Mouse (Mus musculus) heart, embryonic 12.5 days (tissue): ENCODE data around the gene Nckap1. TPM values are rescaled to one million over a fixed set of nuclear protein-coding genes. Genes with fewer than 3 reads are reported as not detected.
A peak's percentile ranks its signal among the peaks of the same experiment; 100 is the strongest.
"Not testable (repeated sequence)": the region's sequence is repeated elsewhere in the genome, so short reads cannot be mapped to it uniquely, and the experiment has no call there.

ENCODE experiments used
- ATAC-seq: fragments of 200-750 bp; cut with Nextera tagmentation; 2 replicates; pipeline ENCODE4 v1.8.0; 2017; ENCODE audit warnings: moderate TSS enrichment, moderate library complexity; ENCODE audit not compliant: insufficient number of reproducible peaks, low FRiP score
- H3K27ac ChIP-seq: fragments of 300-500 bp; sonication (generic); 2 replicates; pipeline ENCODE4 v1.5.1; 2016; ENCODE audit warnings: mild to moderate bottlenecking, moderate library complexity; ENCODE audit not compliant: poor library complexity, severe bottlenecking
- H3K27me3 ChIP-seq: fragments of 300-500 bp; sonication (generic); replicated peaks from 2 replicates; pipeline ENCODE4 v1.6.1; 2016; ENCODE audit warnings: mild to moderate bottlenecking, moderate library complexity
- H3K36me3 ChIP-seq: fragments of 300-500 bp; sonication (generic); 2 replicates; pipeline ENCODE4 v1.6.1; 2016; ENCODE audit warnings: mild to moderate bottlenecking, moderate library complexity
- H3K4me1 ChIP-seq: fragments of 300-500 bp; sonication (generic); replicated peaks from 2 replicates; pipeline ENCODE4 v1.6.1; 2016; ENCODE audit warnings: mild to moderate bottlenecking
- H3K4me2 ChIP-seq: fragments of 300-500 bp; sonication (generic); 2 replicates; pipeline ENCODE4 v1.6.1; 2016; ENCODE audit warnings: mild to moderate bottlenecking, moderate library complexity
- H3K4me3 ChIP-seq: fragments of 300-500 bp; sonication (generic); 2 replicates; pipeline ENCODE4 v1.5.1; 2016; ENCODE audit warnings: mild to moderate bottlenecking
- H3K9ac ChIP-seq: fragments of 300-500 bp; sonication (generic); 2 replicates; pipeline ENCODE4 v1.6.1; 2016; ENCODE audit warnings: mild to moderate bottlenecking, moderate library complexity
- H3K9me3 ChIP-seq: fragments of 300-500 bp; sonication (generic); replicated peaks from 2 replicates; pipeline ENCODE4 v1.6.1; 2016; ENCODE audit warnings: mild to moderate bottlenecking, moderate library complexity
- WGBS: fragments of 180-500 bp; shearing (Covaris S2); methylation state at CpG from one replicate; pipeline ENCODE4 v1.1.7; 2016; 5-methylcytosine and 5-hydroxymethylcytosine counted together
- polyA plus RNA-seq: library from polyadenylated mRNA; unstranded; fragments of >200 nt; fragmentation: Nextera tagmentation; extraction: Ambion mirVana; gene quantifications from 2 replicates; pipeline ENCODE4 v1.2.1, GENCODE M21; 2016

Gene Nckap1
- polyA plus RNA-seq, 1 experiment from 2014 or later: 82.7 TPM

GRCm38 (mm10) chr2:80559655-80560054 is 21.5 kb downstream of the Nckap1 start:
- H3K4me3 ChIP-seq: no peak overlapping the region
- peaks cover 9% of the 10 kb centered on the region for H3K4me1 ChIP-seq
- no peak overlapping the region for H3K4me2 ChIP-seq
- no peak for ATAC-seq
- H3K27me3 ChIP-seq: no peaks in the 10 kb centered on the region
- no peak overlapping the region for H3K9ac ChIP-seq
- H3K36me3 ChIP-seq: peaks cover 11% of the 10 kb centered on the region
- 80% methylated on average over 5 of the region's 5 CpGs for WGBS
- no peaks in the 10 kb centered on the region for H3K9me3 ChIP-seq
- H3K27ac ChIP-seq: no peak overlapping the region

GRCm38 (mm10) chr2:80554442-80554841 is 26.7 kb downstream of the Nckap1 start:
- 83% methylated on average over 4 of the region's 4 CpGs for WGBS
- H3K9ac ChIP-seq: no peak overlapping the region
- no peaks in the 10 kb centered on the region for H3K9me3 ChIP-seq
- no peaks in the 10 kb centered on the region for H3K4me1 ChIP-seq
- H3K36me3 ChIP-seq: peaks cover 42% of the 10 kb centered on the region
- H3K27ac ChIP-seq: no peak overlapping the region
- ATAC-seq: no peak
- no peak overlapping the region for H3K4me2 ChIP-seq
- no peaks in the 10 kb centered on the region for H3K27me3 ChIP-seq
- no peak overlapping the region for H3K4me3 ChIP-seq

GRCm38 (mm10) chr2:80549704-80550103 is 31.5 kb downstream of the Nckap1 start:
- H3K4me3 ChIP-seq: no peak overlapping the region
- H3K27me3 ChIP-seq: no peaks in the 10 kb centered on the region
- ATAC-seq: no peak
- WGBS: 92% methylated on average over 4 of the region's 4 CpGs
- H3K9ac ChIP-seq: no peak overlapping the region
- no peaks in the 10 kb centered on the region for H3K4me1 ChIP-seq
- H3K36me3 ChIP-seq: peaks cover 58% of the 10 kb centered on the region
- H3K9me3 ChIP-seq: no peaks in the 10 kb centered on the region
- no peak overlapping the region for H3K4me2 ChIP-seq
- H3K27ac ChIP-seq: no peak overlapping the region

- Histone ChIP-seq H3K4me2 (no peak overlapping the region), H3K9me3 (no peaks in the 10 kb centered on the region), H3K4me3 (no peak overlapping the region), H3K36me3 (peaks cover 68% of the 10 kb centered on the region), H3K4me1 (no peaks in the 10 kb centered on the region), H3K27ac (no peak overlapping the region), H3K27me3 (no peaks in the 10 kb centered on the region), H3K9ac (no peak overlapping the region)
- 93% methylated on average over 1 of the region's 1 CpGs for WGBS
- ATAC-seq: no peak
Measured at GRCm38 (mm10) chr2:80547901-80548300, 33.3 kb downstream of the Nckap1 start.

GRCm38 (mm10) chr2:80542801-80543200 is 38.4 kb downstream of the Nckap1 start:
- H3K4me3 ChIP-seq: no peak overlapping the region
- H3K9ac ChIP-seq: no peak overlapping the region
- 82% methylated on average over 5 of the region's 5 CpGs for WGBS
- no peaks in the 10 kb centered on the region for H3K9me3 ChIP-seq
- ATAC-seq: no peak
- H3K27me3 ChIP-seq: no peaks in the 10 kb centered on the region
- H3K4me2 ChIP-seq: no peak overlapping the region
- H3K27ac ChIP-seq: no peak overlapping the region
- peaks cover 63% of the 10 kb centered on the region for H3K36me3 ChIP-seq
- no peaks in the 10 kb centered on the region for H3K4me1 ChIP-seq

GRCm38 (mm10) chr2:80537156-80537555 is 44.0 kb downstream of the Nckap1 start:
- ATAC-seq: no peak
- 61% methylated on average over 3 of the region's 3 CpGs for WGBS

GRCm38 (mm10) chr2:80536608-80537007 is 44.6 kb downstream of the Nckap1 start:
- Histone ChIP-seq H3K36me3 (peaks cover 55% of the 10 kb centered on the region), H3K4me2 (no peak overlapping the region), H3K4me3 (no peak overlapping the region), H3K27me3 (no peaks in the 10 kb centered on the region), H3K4me1 (no peaks in the 10 kb centered on the region), H3K27ac (no peak overlapping the region), H3K9ac (no peak overlapping the region), H3K9me3 (no peaks in the 10 kb centered on the region)
- WGBS: 86% methylated on average over 2 of the region's 2 CpGs
- ATAC-seq: no peak

More at GRCm38 (mm10) chr2:80537156-80537555, 44.0 kb downstream of the Nckap1 start:
- no peaks in the 10 kb centered on the region for H3K9me3 ChIP-seq
- no peaks in the 10 kb centered on the region for H3K27me3 ChIP-seq
- no peak overlapping the region for H3K27ac ChIP-seq
- peaks cover 54% of the 10 kb centered on the region for H3K36me3 ChIP-seq
- no peaks in the 10 kb centered on the region for H3K4me1 ChIP-seq
- no peak overlapping the region for H3K4me3 ChIP-seq
- no peak overlapping the region for H3K9ac ChIP-seq
- no peak overlapping the region for H3K4me2 ChIP-seq

- no peaks in the 10 kb centered on the region for H3K9me3 ChIP-seq
- H3K4me3 ChIP-seq: no peak overlapping the region
- WGBS: 86% methylated on average over 9 of the region's 9 CpGs
- H3K4me2 ChIP-seq: no peak overlapping the region
- H3K4me1 ChIP-seq: no peaks in the 10 kb centered on the region
- no peaks in the 10 kb centered on the region for H3K27me3 ChIP-seq
- no peak for ATAC-seq
- no peak overlapping the region for H3K27ac ChIP-seq
- peaks cover 66% of the 10 kb centered on the region for H3K36me3 ChIP-seq
- H3K9ac ChIP-seq: no peak overlapping the region
Measured at GRCm38 (mm10) chr2:80524275-80524674, 56.9 kb downstream of the Nckap1 start.

- Histone ChIP-seq H3K4me2 (no peak overlapping the region), H3K9ac (no peak overlapping the region), H3K27ac (peak overlapping the region; percentile 83), H3K4me1 (peaks cover 19% of the 10 kb centered on the region), H3K36me3 (peaks cover 64% of the 10 kb centered on the region), H3K9me3 (no peaks in the 10 kb centered on the region), H3K27me3 (no peaks in the 10 kb centered on the region), H3K4me3 (no peak overlapping the region)
- ATAC-seq: no peak
- 50% methylated on average over 7 of the region's 7 CpGs for WGBS
Measured at GRCm38 (mm10) chr2:80506051-80506802, 75.0 kb downstream of the Nckap1 start.

GRCm38 (mm10) chr2:80502132-80502531 is 79.0 kb downstream of the Nckap1 start:
- Histone ChIP-seq H3K4me2 (no peak overlapping the region), H3K27me3 (no peaks in the 10 kb centered on the region), H3K9ac (no peak overlapping the region), H3K4me3 (no peak overlapping the region), H3K9me3 (no peaks in the 10 kb centered on the region), H3K4me1 (peaks cover 10% of the 10 kb centered on the region), H3K36me3 (peaks cover 60% of the 10 kb centered on the region), H3K27ac (no peak overlapping the region)
- 93% methylated on average over 4 of the region's 4 CpGs for WGBS
- no peak for ATAC-seq

GRCm38 (mm10) chr2:80495304-80495703 is 85.9 kb downstream of the Nckap1 start:
- 65% methylated on average over 7 of the region's 7 CpGs for WGBS
- not testable (repeated sequence) for ATAC-seq, H3K27ac ChIP-seq, H3K4me1 ChIP-seq, H3K4me2 ChIP-seq, H3K27me3 ChIP-seq, H3K9me3 ChIP-seq, H3K9ac ChIP-seq, H3K4me3 ChIP-seq
- peaks cover 16% of the 10 kb centered on the region for H3K36me3 ChIP-seq

- no peak overlapping the region for H3K4me3 ChIP-seq
- no peak overlapping the region for H3K9ac ChIP-seq
- ATAC-seq: peak; percentile 25; the same call in 1 of the 2 replicates
- H3K27me3 ChIP-seq: no peaks in the 10 kb centered on the region
- peak overlapping the region; percentile 31; the same call in 1 of the 2 replicates for H3K4me2 ChIP-seq
- peaks cover 6% of the 10 kb centered on the region for H3K4me1 ChIP-seq
- H3K36me3 ChIP-seq: no peaks in the 10 kb centered on the region
- peak overlapping the region; percentile 70; the same call in 1 of the 2 replicates for H3K27ac ChIP-seq
- H3K9me3 ChIP-seq: peaks cover 4% of the 10 kb centered on the region; the same call in 1 of the 2 replicates
- WGBS: 28% methylated on average over 5 of the region's 5 CpGs
Measured at GRCm38 (mm10) chr2:80486851-80487250, 94.3 kb downstream of the Nckap1 start.
